Mouse (Mus musculus): ENCODE data around the gene Zfp866. TPM values are rescaled to one million over a fixed set of nuclear protein-coding genes. Genes with fewer than 3 reads are reported as not detected.

Zfp866 gene
- polyA plus RNA-seq, 1 experiment from 2014 or later, result 6.1 TPM

DNA sequence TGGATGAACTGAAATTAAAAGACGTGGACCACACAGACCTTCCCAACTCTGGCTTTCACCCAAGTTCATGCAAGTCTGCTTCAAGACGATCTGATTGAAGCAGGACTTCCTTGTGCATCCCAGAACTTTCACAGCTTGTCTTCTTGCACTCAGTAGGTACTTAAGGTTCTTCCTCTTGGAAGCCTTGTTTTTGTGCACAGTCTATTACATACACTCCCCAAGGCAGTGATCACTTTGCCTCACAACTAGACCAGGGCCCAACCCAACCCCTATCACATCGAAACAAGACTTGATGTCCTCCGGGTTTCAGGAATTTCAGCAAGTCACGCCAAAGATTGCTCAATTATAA, 73.8 kb downstream of the Zfp866 start:
- Histone ChIP-seq H3K9ac (ENCODE audit: low read depth, low read length) (no peak overlapping the region), H3K4me2 (replicated peaks; ENCODE audit: low read depth) (peak overlapping the region; percentile 53), H3K4me1 (replicated peaks; ENCODE audit: control insufficient read depth, insufficient read depth, low read length) (no peaks in the 10 kb centered on the region), H3K36me3 (ENCODE audit: control insufficient read depth, insufficient read depth) (peaks cover 5% of the 10 kb centered on the region; the same call in 1 of the 2 replicates), H3K4me3 (ENCODE audit: low read depth, low read length) (peak overlapping the region; percentile 15), H3K27me3 (replicated peaks; ENCODE audit: control insufficient read depth, insufficient read depth, low read length) (no peaks in the 10 kb centered on the region), H3K9me3 (ENCODE audit: control insufficient read depth) (no peaks in the 10 kb centered on the region), H3K27ac (ENCODE audit: low read depth, low read length) (no peak overlapping the region)
- no peak for TF ChIP-seq CTCF (IDR thresholded peaks at IDR 0.05; ENCODE audit: low read depth)
- WGBS, result 43% methylated on average over 5 of the region's 5 CpGs
- ATAC-seq, result no peak

DNA sequence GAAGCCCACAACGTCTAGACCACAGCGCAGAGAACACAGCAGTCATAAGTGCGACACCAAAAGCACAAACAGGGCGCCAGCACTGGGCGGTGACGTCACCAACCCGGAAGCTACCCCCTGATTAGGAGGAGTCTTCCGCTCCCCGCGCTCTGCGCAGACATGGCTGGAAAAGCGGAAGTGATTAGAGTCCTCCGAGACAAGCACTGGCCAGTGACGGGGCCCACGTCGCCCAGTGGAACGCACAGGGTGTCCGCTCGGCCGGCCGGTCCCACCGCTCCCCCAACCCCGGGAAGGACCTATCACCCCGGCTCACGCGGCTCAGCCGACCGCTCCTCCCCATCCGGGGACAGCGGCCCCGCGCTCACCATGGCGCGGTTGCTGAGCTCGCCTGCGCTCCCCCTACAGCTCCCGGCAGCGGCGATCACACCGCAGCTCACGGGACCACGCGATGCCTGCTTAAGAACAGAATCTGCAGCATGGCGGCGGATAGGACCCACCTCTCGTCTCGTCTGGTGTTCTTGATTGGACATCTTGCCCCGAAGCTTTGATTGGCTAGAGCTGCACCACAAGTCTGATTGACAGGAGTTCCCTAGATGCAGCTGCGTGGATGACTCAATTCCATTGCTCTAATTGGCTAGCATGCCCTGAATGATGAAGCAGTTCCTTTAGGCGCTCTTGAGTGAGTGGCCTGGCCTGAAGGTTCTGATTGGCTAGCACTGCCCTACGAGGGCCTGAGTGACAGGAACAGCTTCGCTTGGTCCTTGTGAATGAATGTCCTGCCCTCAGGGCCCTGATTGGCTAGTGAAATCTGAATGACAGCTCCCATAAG, 74.4 kb downstream of the Zfp866 start:
- WGBS, result 0% methylated on average over 52 of the region's 52 CpGs
- Histone ChIP-seq H3K27ac (ENCODE audit: low read depth, low read length) (peak overlapping the region; percentile 100), H3K36me3 (ENCODE audit: control insufficient read depth, insufficient read depth) (peaks cover 5% of the 10 kb centered on the region; the same call in 1 of the 2 replicates), H3K9me3 (ENCODE audit: control insufficient read depth) (no peaks in the 10 kb centered on the region), H3K4me1 (replicated peaks; ENCODE audit: control insufficient read depth, insufficient read depth, low read length) (no peaks in the 10 kb centered on the region), H3K27me3 (replicated peaks; ENCODE audit: control insufficient read depth, insufficient read depth, low read length) (no peaks in the 10 kb centered on the region), H3K4me2 (replicated peaks; ENCODE audit: low read depth) (peak overlapping the region; percentile 61), H3K9ac (ENCODE audit: low read depth, low read length) (peak overlapping the region; percentile 99), H3K4me3 (ENCODE audit: low read depth, low read length) (peak overlapping the region; percentile 82)
- TF ChIP-seq CTCF (IDR thresholded peaks at IDR 0.05; ENCODE audit: low read depth), result no peak; the same call in 1 of the 2 replicates
- peak; percentile 98 for ATAC-seq

DNA sequence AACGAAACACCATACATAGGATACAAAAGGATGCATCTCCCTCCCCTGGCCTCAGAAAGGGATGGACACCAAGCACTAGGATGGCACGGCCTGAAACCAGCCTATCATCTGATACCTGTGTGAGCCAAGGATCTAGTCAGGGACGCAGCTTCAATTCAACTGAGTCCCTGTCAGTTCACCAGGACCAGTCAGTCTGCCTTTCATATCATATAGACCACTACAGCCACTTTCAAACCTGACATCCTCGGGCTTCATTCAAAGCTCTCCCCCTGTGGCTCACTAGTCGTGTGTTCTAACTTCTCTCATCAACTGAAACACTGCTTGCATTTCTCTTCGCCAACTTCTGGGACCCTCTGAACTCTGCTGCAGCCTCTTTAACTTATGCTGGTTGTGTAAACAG, 75.6 kb downstream of the Zfp866 start:
- Histone ChIP-seq H3K36me3 (ENCODE audit: control insufficient read depth, insufficient read depth) (peaks cover 7% of the 10 kb centered on the region), H3K9me3 (ENCODE audit: control insufficient read depth) (no peaks in the 10 kb centered on the region), H3K27me3 (replicated peaks; ENCODE audit: control insufficient read depth, insufficient read depth, low read length) (no peaks in the 10 kb centered on the region), H3K4me3 (ENCODE audit: low read depth, low read length) (peak overlapping the region; percentile 82; the same call in 1 of the 2 replicates), H3K4me1 (replicated peaks; ENCODE audit: control insufficient read depth, insufficient read depth, low read length) (no peaks in the 10 kb centered on the region), H3K4me2 (replicated peaks; ENCODE audit: low read depth) (peak overlapping the region; percentile 61), H3K9ac (ENCODE audit: low read depth, low read length) (no peak overlapping the region; the same call in 1 of the 2 replicates), H3K27ac (ENCODE audit: low read depth, low read length) (no peak overlapping the region)
- ATAC-seq, result no peak
- WGBS, result 74% methylated on average over 6 of the region's 6 CpGs
- TF ChIP-seq CTCF (IDR thresholded peaks at IDR 0.05; ENCODE audit: low read depth), result no peak

DNA sequence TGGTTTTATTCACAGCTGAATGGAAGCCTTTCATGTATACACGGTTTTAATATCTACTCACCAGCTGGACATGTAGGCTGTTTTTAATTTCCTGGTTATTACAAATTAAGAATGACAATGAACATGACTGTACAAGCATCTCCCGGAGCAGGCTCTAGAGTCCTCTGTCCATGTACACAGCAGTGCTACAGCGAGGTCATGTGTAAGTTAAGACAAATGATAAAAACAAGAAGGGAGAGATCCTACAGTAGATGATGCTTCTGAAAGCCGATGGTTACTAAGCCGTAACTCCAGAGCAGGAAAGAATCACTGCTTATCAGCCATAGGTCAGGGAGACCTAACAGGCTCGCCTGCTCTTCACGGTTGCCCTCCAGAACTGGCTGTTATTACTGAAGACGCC, 77.5 kb downstream of the Zfp866 start:
- no peaks in the 10 kb centered on the region for H3K4me1 ChIP-seq (replicated peaks; ENCODE audit: control insufficient read depth, insufficient read depth, low read length)

More for the DNA sequence above, 77.5 kb downstream of the Zfp866 start:
- Histone ChIP-seq H3K27ac (ENCODE audit: low read depth, low read length) (no peak overlapping the region), H3K9ac (ENCODE audit: low read depth, low read length) (no peak overlapping the region), H3K9me3 (ENCODE audit: control insufficient read depth) (no peaks in the 10 kb centered on the region), H3K4me3 (ENCODE audit: low read depth, low read length) (no peak overlapping the region), H3K27me3 (replicated peaks; ENCODE audit: control insufficient read depth, insufficient read depth, low read length) (no peaks in the 10 kb centered on the region), H3K36me3 (ENCODE audit: control insufficient read depth, insufficient read depth) (peaks cover 22% of the 10 kb centered on the region), H3K4me2 (replicated peaks; ENCODE audit: low read depth) (no peak overlapping the region)
- no peak for TF ChIP-seq CTCF (IDR thresholded peaks at IDR 0.05; ENCODE audit: low read depth)
- no peak for ATAC-seq
- 81% methylated on average over 8 of the region's 8 CpGs for WGBS

Other genes starting within 250 kb of the Zfp866 start
- gene Zfp868, start 165.6 kb downstream of the Zfp866 start, polyA plus RNA-seq (2015; fragmentation: Nextera tagmentation; extraction: Ambion mirVana), result 8.4 and 10.0 TPM in 2 replicates
- 0.69 and 0.78 TPM in 2 replicates for gene Zfp964, start 136.7 kb downstream of the Zfp866 start, polyA plus RNA-seq (2015; fragmentation: Nextera tagmentation; extraction: Ambion mirVana)
- 9.9 and 10.8 TPM in 2 replicates for gene Zfp869, start 80.5 kb downstream of the Zfp866 start, polyA plus RNA-seq (2015; fragmentation: Nextera tagmentation; extraction: Ambion mirVana)
- 4.6 and 5.0 TPM in 2 replicates for gene Zfp963, start 41.2 kb downstream of the Zfp866 start, polyA plus RNA-seq (2015; fragmentation: Nextera tagmentation; extraction: Ambion mirVana)
- 0.43 TPM in 1 of 2 replicates, not detected in the other for gene Gm20422, start 16.3 kb downstream of the Zfp866 start, polyA plus RNA-seq (2015; fragmentation: Nextera tagmentation; extraction: Ambion mirVana)
- gene Atp13a1, start within 50 bp of the Zfp866 start, polyA plus RNA-seq (2015; fragmentation: Nextera tagmentation; extraction: Ambion mirVana), result 18.6 and 20.5 TPM in 2 replicates
- gene Gmip, start 17.5 kb upstream of the Zfp866 start, polyA plus RNA-seq (2015; fragmentation: Nextera tagmentation; extraction: Ambion mirVana), result 7.5 and 7.8 TPM in 2 replicates
- gene Lpar2, start 31.3 kb upstream of the Zfp866 start, polyA plus RNA-seq (2015; fragmentation: Nextera tagmentation; extraction: Ambion mirVana), result 0.18 and 0.24 TPM in 2 replicates
- 2.7 and 4.7 TPM in 2 replicates for gene Pbx4, start 41.3 kb upstream of the Zfp866 start, polyA plus RNA-seq (2015; fragmentation: Nextera tagmentation; extraction: Ambion mirVana)
- 0.22 and 0.25 TPM in 2 replicates for gene Cilp2, start 96.5 kb upstream of the Zfp866 start, polyA plus RNA-seq (2015; fragmentation: Nextera tagmentation; extraction: Ambion mirVana)
- gene Tssk6, start 111.0 kb upstream of the Zfp866 start, polyA plus RNA-seq (2015; fragmentation: Nextera tagmentation; extraction: Ambion mirVana), result 1.2 and 2.3 TPM in 2 replicates
- 310 and 317 TPM in 2 replicates for gene Ndufa13, start 111.4 kb upstream of the Zfp866 start, polyA plus RNA-seq (2015; fragmentation: Nextera tagmentation; extraction: Ambion mirVana)
- gene Yjefn3, start 111.5 kb upstream of the Zfp866 start, polyA plus RNA-seq (2015; fragmentation: Nextera tagmentation; extraction: Ambion mirVana), result 2.1 and 2.2 TPM in 2 replicates
- 42.6 and 43.3 TPM in 2 replicates for gene Gatad2a, start 205.2 kb upstream of the Zfp866 start, polyA plus RNA-seq (2015; fragmentation: Nextera tagmentation; extraction: Ambion mirVana)

Measured in intestine, postnatal 0 days (tissue).